Mouse (Mus musculus): ENCODE measurements around the gene Kcnk4. TPM values are rescaled to one million over a fixed set of nuclear protein-coding genes. Genes with fewer than 3 reads are reported as not detected.

Kcnk4 gene
- 0.16 and 0.26 TPM in 2 replicates for polyA plus RNA-seq (2012; rRNA removed)

GRCm38 (mm10) chr19:6934195-6934977 lies at the start of gene Kcnk4:
Kcnk4 (minus strand) TSS chr19:6934515.

GRCm38 (mm10) chr19:6980381-6981093 lies 46.2 kb upstream of the Kcnk4 start, which contains the start of gene Fkbp2:
Fkbp2 (minus strand) TSS chr19:6980501.

GRCm38 (mm10) chr19:6975537-6976521 lies 41.5 kb upstream of the Kcnk4 start, which contains the start of gene Plcb3:
Plcb3 (minus strand) TSS chr19:6976470.

GRCm38 (mm10) chr19:6974211-6975205 lies 40.2 kb upstream of the Kcnk4 start, which contains the start of gene Ppp1r14b:
Ppp1r14b (plus strand) TSS chr19:6974968.

GRCm38 (mm10) chr19:6942249-6942691 lies 8.0 kb upstream of the Kcnk4 start, which contains the start of gene Gpr137:
Gpr137 (minus strand) TSS chr19:6942480.

GRCm38 (mm10) chr19:6941372-6942248 lies 7.3 kb upstream of the Kcnk4 start, which contains the start of gene Bad:
Bad (plus strand) TSS chr19:6941861.

GRCm38 (mm10) chr19:6925307-6925573 lies 9.1 kb downstream of the Kcnk4 start, which contains the start of gene Catsperz:
Catsperz (minus strand) TSS chr19:6925380.

GRCm38 (mm10) chr19:6921647-6922567 lies 12.4 kb downstream of the Kcnk4 start, which contains the start of gene Esrra:
Esrra (minus strand) TSS chr19:6921813.

GRCm38 (mm10) chr19:6909507-6910289 lies 24.6 kb downstream of the Kcnk4 start, which contains the start of the genes Trmt112 and Prdx5:
Trmt112 (plus strand) TSS chr19:6909698.
Prdx5 (minus strand) TSS chr19:6910106.

Other genes starting within 250 kb of the Kcnk4 start
- gene Rps6ka4, start 93.9 kb downstream of the Kcnk4 start, polyA plus RNA-seq (2012; rRNA removed): 27.6 and 35.1 TPM in 2 replicates
- gene Ccdc88b, start 76.3 kb downstream of the Kcnk4 start, polyA plus RNA-seq (2012; rRNA removed): 1.9 and 5.4 TPM in 2 replicates
- 48.8 and 58.9 TPM in 2 replicates for gene Trmt112, start 24.8 kb downstream of the Kcnk4 start, polyA plus RNA-seq (2012; rRNA removed)
- gene Prdx5, start 24.4 kb downstream of the Kcnk4 start, polyA plus RNA-seq (2012; rRNA removed): 75.1 and 83.7 TPM in 2 replicates
- gene Esrra, start 12.7 kb downstream of the Kcnk4 start, polyA plus RNA-seq (2012; rRNA removed): 80.2 and 108 TPM in 2 replicates
- 1.0 and 2.0 TPM in 2 replicates for gene Catsperz, start 9.1 kb downstream of the Kcnk4 start, polyA plus RNA-seq (2012; rRNA removed)
- 35.8 and 50.6 TPM in 2 replicates for gene Bad, start 7.3 kb upstream of the Kcnk4 start, polyA plus RNA-seq (2012; rRNA removed)
- gene Gpr137, start 8.0 kb upstream of the Kcnk4 start, polyA plus RNA-seq (2012; rRNA removed): 80.5 and 90.5 TPM in 2 replicates
- gene Ppp1r14b, start 40.5 kb upstream of the Kcnk4 start, polyA plus RNA-seq (2012; rRNA removed): 89.2 and 116 TPM in 2 replicates
- 63.9 and 66.6 TPM in 2 replicates for gene Plcb3, start 42.0 kb upstream of the Kcnk4 start, polyA plus RNA-seq (2012; rRNA removed)
- gene Fkbp2, start 46.0 kb upstream of the Kcnk4 start, polyA plus RNA-seq (2012; rRNA removed): 13.1 and 16.3 TPM in 2 replicates
- gene Vegfb, start 53.1 kb upstream of the Kcnk4 start, polyA plus RNA-seq (2012; rRNA removed): 62.1 and 102 TPM in 2 replicates
- 24.5 and 30.1 TPM in 2 replicates for gene Dnajc4, start 58.1 kb upstream of the Kcnk4 start, polyA plus RNA-seq (2012; rRNA removed)
- 48.4 and 63.7 TPM in 2 replicates for gene Nudt22, start 61.6 kb upstream of the Kcnk4 start, polyA plus RNA-seq (2012; rRNA removed)
- gene Trpt1, start 61.6 kb upstream of the Kcnk4 start, polyA plus RNA-seq (2012; rRNA removed): 8.2 and 10.0 TPM in 2 replicates
- 16.6 and 20.2 TPM in 2 replicates for gene Fermt3, start 85.0 kb upstream of the Kcnk4 start, polyA plus RNA-seq (2012; rRNA removed)
- 11.6 and 11.9 TPM in 2 replicates for gene Stip1, start 105.5 kb upstream of the Kcnk4 start, polyA plus RNA-seq (2012; rRNA removed)
- gene Macrod1, start 122.3 kb upstream of the Kcnk4 start, polyA plus RNA-seq (2012; rRNA removed): 41.9 and 71.8 TPM in 2 replicates
- gene Flrt1, start 171.2 kb upstream of the Kcnk4 start, polyA plus RNA-seq (2012; rRNA removed): 0.12 and 0.35 TPM in 2 replicates